Mouse (Mus musculus) granulocyte monocyte progenitor cell, adult 5-6 weeks (primary cell): Measurements from ENCODE around the gene Ccdc144b. TPM values are rescaled to one million over a fixed set of nuclear protein-coding genes. Genes with fewer than 3 reads are reported as not detected.

ENCODE experiments used
- ATAC-seq: replicated peaks from 2 replicates; pipeline ENCODE4 v1.8.0; 2016; ENCODE audit warnings: mild to moderate bottlenecking, moderate TSS enrichment, inconsistent platforms; ENCODE audit not compliant: poor library complexity, severe bottlenecking
- total RNA-seq, 2 experiments: library from RNA; stranded (forward) in 1 of 2; stranded (reverse) in 1 of 2; fragments of 200-712, 200-1000 nt in 1 of 2; fragments of >200 nt in 1 of 2; fragmentation: Nextera tagmentation in 1 of 2; gene quantifications; 2 replicates each; pipeline ENCODE4 v1.2.3; 2014 to 2017

The Ccdc144b gene
- total RNA-seq, 2 experiments from 2014 or later = not detected

- ATAC-seq = no peak
These were observed 89.4 kb downstream of the Ccdc144b start for GRCm38 (mm10) chr3:35963921-35964320.

- ATAC-seq = no peak
These were observed 89.9 kb downstream of the Ccdc144b start for GRCm38 (mm10) chr3:35963401-35963800.

- no peak for ATAC-seq
These were observed 90.4 kb downstream of the Ccdc144b start for GRCm38 (mm10) chr3:35962967-35963366.

Other genes starting within 250 kb of the Ccdc144b start
- gene Dcun1d1, start 116.1 kb downstream of the Ccdc144b start, total RNA-seq (2014; fragmentation: Nextera tagmentation) = 90.1 and 111 TPM in 2 replicates
- gene Dcun1d1, start 116.1 kb downstream of the Ccdc144b start, total RNA-seq (2017) = 221 and 228 TPM in 2 replicates
- 19.2 and 34.4 TPM in 2 replicates for gene Mccc1, start 52.9 kb downstream of the Ccdc144b start, total RNA-seq (2014; fragmentation: Nextera tagmentation)
- 13.0 and 20.1 TPM in 2 replicates for gene Mccc1, start 52.9 kb downstream of the Ccdc144b start, total RNA-seq (2017)
- gene Acad9, start 12.4 kb upstream of the Ccdc144b start, total RNA-seq (2014; fragmentation: Nextera tagmentation) = 36.5 and 49.0 TPM in 2 replicates
- 48.7 and 70.9 TPM in 2 replicates for gene Acad9, start 12.4 kb upstream of the Ccdc144b start, total RNA-seq (2017)
- 4.0 and 5.3 TPM in 2 replicates for gene D3Ertd254e, start 97.5 kb upstream of the Ccdc144b start, total RNA-seq (2014; fragmentation: Nextera tagmentation)
- 4.6 and 5.5 TPM in 2 replicates for gene D3Ertd254e, start 97.5 kb upstream of the Ccdc144b start, total RNA-seq (2017)
- gene Qrfpr, start 168.8 kb upstream of the Ccdc144b start, total RNA-seq (2014; fragmentation: Nextera tagmentation) = not detected in 2 replicates
- not detected in 2 replicates for gene Qrfpr, start 168.8 kb upstream of the Ccdc144b start, total RNA-seq (2017)